Mouse (Mus musculus): ENCODE measurements around the gene Atxn2. TPM values are rescaled to one million over a fixed set of nuclear protein-coding genes. Genes with fewer than 3 reads are reported as not detected.
A peak's percentile ranks its signal among the peaks of the same experiment; 100 is the strongest.

Gene Atxn2
- total RNA-seq, 2 experiments from 2014 or later = 30.1 to 85.0 TPM

GRCm38 (mm10) chr5:121813744-121814143 lies 102.6 kb downstream of the Atxn2 start:
- no peak for ATAC-seq (replicated peaks; ENCODE audit: poor library complexity)

GRCm38 (mm10) chr5:121815067-121815466 lies 103.9 kb downstream of the Atxn2 start:
- peak; percentile 49; the same call in 1 of the 2 replicates for ATAC-seq (replicated peaks; ENCODE audit: poor library complexity)

GRCm38 (mm10) chr5:121815867-121816380 lies 104.8 kb downstream of the Atxn2 start:
- no peak for ATAC-seq (replicated peaks; ENCODE audit: poor library complexity)

- no peak for ATAC-seq (replicated peaks; ENCODE audit: poor library complexity)
Measured at GRCm38 (mm10) chr5:121816611-121817010, 105.5 kb downstream of the Atxn2 start.

GRCm38 (mm10) chr5:121817551-121817950 lies 106.4 kb downstream of the Atxn2 start:
- ATAC-seq (replicated peaks; ENCODE audit: poor library complexity) = no peak

GRCm38 (mm10) chr5:121818401-121818800 lies 107.3 kb downstream of the Atxn2 start:
- no peak for ATAC-seq (replicated peaks; ENCODE audit: poor library complexity)

GRCm38 (mm10) chr5:121818862-121819261 lies 107.7 kb downstream of the Atxn2 start:
- no peak for ATAC-seq (replicated peaks; ENCODE audit: poor library complexity)

GRCm38 (mm10) chr5:121819559-121819958 lies 108.4 kb downstream of the Atxn2 start:
- ATAC-seq (replicated peaks; ENCODE audit: poor library complexity) = no peak

- no peak; the same call in 1 of the 2 replicates for ATAC-seq (replicated peaks; ENCODE audit: poor library complexity)
Measured at GRCm38 (mm10) chr5:121820161-121820560, 109.0 kb downstream of the Atxn2 start.

- ATAC-seq (replicated peaks; ENCODE audit: poor library complexity) = no peak
Measured at GRCm38 (mm10) chr5:121820657-121821056, 109.5 kb downstream of the Atxn2 start.

GRCm38 (mm10) chr5:121821116-121821515 lies 110.0 kb downstream of the Atxn2 start:
- ATAC-seq (replicated peaks; ENCODE audit: poor library complexity) = no peak

GRCm38 (mm10) chr5:121821552-121821951 lies 110.4 kb downstream of the Atxn2 start:
- ATAC-seq (replicated peaks; ENCODE audit: poor library complexity) = no peak

GRCm38 (mm10) chr5:121822786-121823505 lies 111.8 kb downstream of the Atxn2 start:
- ATAC-seq (replicated peaks; ENCODE audit: poor library complexity) = no peak

GRCm38 (mm10) chr5:121823668-121824067 lies 112.5 kb downstream of the Atxn2 start:
- no peak for ATAC-seq (replicated peaks; ENCODE audit: poor library complexity)

- ATAC-seq (replicated peaks; ENCODE audit: poor library complexity) = peak; percentile 72
Measured at GRCm38 (mm10) chr5:121824121-121824520, 113.0 kb downstream of the Atxn2 start.

GRCm38 (mm10) chr5:121825606-121826005 lies 114.5 kb downstream of the Atxn2 start:
- ATAC-seq (replicated peaks; ENCODE audit: poor library complexity) = no peak

- no peak for ATAC-seq (replicated peaks; ENCODE audit: poor library complexity)
Measured at GRCm38 (mm10) chr5:121827876-121828275, 116.7 kb downstream of the Atxn2 start.

- no peak for ATAC-seq (replicated peaks; ENCODE audit: poor library complexity)
Measured at GRCm38 (mm10) chr5:121828491-121829432, 117.6 kb downstream of the Atxn2 start.

GRCm38 (mm10) chr5:121831002-121831601 lies 120.0 kb downstream of the Atxn2 start:
- no peak for ATAC-seq (replicated peaks; ENCODE audit: poor library complexity)

- ATAC-seq (replicated peaks; ENCODE audit: poor library complexity) = no peak
Measured at GRCm38 (mm10) chr5:121832376-121833155, 121.4 kb downstream of the Atxn2 start.

Data from megakaryocyte progenitor cell, adult 5-6 weeks (primary cell).